Mouse (Mus musculus): ENCODE data around the gene Phlpp1. TPM values are rescaled to one million over a fixed set of nuclear protein-coding genes. Genes with fewer than 3 reads are reported as not detected.

Gene Phlpp1
- polyA plus RNA-seq, 1 experiment, result 26.8 TPM

DNA sequence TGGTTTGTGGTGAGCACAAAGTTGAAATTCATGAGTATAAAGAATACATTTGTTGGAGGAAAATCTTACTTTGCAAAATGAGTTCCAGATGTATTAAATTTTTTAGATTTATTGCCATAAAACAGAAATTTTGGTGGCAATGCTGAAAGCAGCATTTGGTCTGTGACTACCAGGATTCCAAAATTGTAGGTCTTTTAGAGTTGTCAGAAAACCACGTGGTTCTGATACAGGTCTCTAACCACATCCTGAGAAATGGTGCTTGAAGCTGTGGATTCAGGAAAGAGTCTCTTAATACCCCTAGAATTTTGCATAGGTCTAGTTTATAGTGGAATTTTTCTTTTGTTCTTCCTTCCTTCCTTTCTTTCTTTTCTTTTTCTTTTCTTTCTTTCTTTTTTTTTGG, 105.3 kb downstream of the Phlpp1 start:
- no peak overlapping the region for H3K4me3 ChIP-seq (replicated peaks; ENCODE audit: extremely low read depth, low read depth, low read length)
- DNase-seq, result no peak
- 55% methylated on average over 1 of the region's 1 CpGs for WGBS
- peaks cover 39% of the 10 kb centered on the region for H3K4me1 ChIP-seq (ENCODE audit: control insufficient read depth, insufficient read depth, low read length)
- TF ChIP-seq CTCF (IDR thresholded peaks at IDR 0.05; ENCODE audit: insufficient read depth, low read length) (no peak), POLR2A (IDR thresholded peaks at IDR 0.05; ENCODE audit: borderline replicate concordance, extremely low read depth, low read depth, low read length) (no peak)

DNA sequence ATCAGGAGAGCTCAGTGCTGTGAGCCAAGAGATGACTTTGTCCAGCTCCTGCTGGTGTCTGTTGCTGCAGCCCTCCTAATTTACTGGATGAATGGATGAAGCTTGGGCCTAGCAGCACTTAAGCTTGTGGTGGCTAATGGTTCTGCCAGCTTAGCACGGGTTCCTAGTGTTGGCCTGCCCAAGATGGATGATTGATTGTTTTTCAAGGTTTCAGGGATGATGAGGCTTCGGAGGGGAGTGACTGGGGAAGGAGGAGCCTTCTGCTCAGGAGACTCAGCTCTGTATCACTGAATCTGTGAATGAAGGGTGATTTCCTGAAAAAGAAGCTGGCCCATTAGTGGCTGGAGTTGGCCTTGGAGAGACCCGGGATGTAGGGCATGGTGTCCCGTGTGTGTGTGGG, 105.7 kb downstream of the Phlpp1 start:
- DNase-seq, result no peak
- TF ChIP-seq POLR2A (IDR thresholded peaks at IDR 0.05; ENCODE audit: borderline replicate concordance, extremely low read depth, low read depth, low read length), result no peak
- no peak for TF ChIP-seq CTCF (IDR thresholded peaks at IDR 0.05; ENCODE audit: insufficient read depth, low read length)
- 45% methylated on average over 4 of the region's 4 CpGs for WGBS
- Histone ChIP-seq H3K4me1 (ENCODE audit: control insufficient read depth, insufficient read depth, low read length) (peaks cover 39% of the 10 kb centered on the region), H3K4me3 (replicated peaks; ENCODE audit: extremely low read depth, low read depth, low read length) (no peak overlapping the region)

DNA sequence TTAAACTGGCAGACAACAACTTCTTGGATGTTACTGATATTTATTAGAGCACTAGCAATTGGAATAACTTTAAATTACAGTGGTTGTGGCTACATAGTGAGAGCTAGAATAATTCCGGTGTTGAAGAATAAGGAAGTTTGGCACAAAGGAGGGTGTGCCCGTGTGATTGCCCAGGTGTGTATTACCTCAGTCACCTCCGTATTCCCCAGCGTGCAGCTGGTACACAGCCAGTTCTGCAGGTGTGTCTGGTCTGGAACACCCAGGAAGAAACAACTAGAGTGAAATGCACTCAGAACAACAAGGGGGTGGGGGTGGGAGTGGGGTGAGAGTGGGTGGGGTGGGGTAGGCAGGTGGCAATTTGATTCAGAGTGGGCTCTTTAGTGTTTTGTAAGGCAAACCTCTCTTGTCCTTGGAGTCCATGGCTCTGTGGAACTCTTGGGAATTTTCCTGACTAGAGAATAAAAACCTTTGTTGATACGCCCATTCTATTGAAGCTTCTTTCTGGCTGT, 107.1 kb downstream of the Phlpp1 start:
- Histone ChIP-seq H3K4me3 (replicated peaks; ENCODE audit: extremely low read depth, low read depth, low read length) (no peak overlapping the region), H3K4me1 (ENCODE audit: control insufficient read depth, insufficient read depth, low read length) (peaks cover 38% of the 10 kb centered on the region)
- 52% methylated on average over 5 of the region's 5 CpGs for WGBS
- no peak for DNase-seq
- no peak for TF ChIP-seq POLR2A (IDR thresholded peaks at IDR 0.05; ENCODE audit: borderline replicate concordance, extremely low read depth, low read depth, low read length)
- TF ChIP-seq CTCF (IDR thresholded peaks at IDR 0.05; ENCODE audit: insufficient read depth, low read length), result no peak

DNA sequence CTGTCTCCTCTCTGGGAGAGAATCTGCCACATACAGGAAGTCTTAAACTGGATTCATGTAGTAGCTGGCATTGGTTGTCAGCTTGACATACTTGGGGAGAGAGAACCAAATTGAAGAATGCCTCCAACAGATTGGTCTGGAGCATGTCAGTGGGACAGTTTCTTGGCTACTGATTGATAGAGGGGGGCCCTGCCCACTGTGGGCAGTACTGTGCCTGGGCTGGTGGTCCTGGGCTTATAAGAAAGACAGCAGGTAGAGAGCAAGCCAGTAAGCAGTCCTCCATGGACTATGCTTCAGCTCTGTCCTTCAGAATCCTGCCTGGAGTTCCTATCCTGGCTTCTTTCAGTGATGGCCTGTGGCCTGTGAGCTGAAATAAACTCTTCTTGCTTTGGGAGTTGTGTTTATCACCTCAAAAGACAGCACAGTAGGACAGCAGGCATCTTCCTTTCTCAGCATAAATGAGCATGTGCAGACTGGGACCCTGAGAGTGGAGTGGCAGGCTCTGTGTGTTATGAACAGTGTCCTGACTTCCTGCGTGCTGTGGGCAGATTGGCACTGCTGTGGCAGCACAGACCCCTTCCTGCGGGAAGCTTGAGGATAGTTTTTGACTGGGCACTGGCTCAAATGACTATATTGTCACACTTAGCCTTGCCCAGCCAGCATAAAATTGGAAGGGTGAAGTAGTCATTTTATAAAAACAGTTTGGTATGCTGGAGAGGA, 108.0 kb downstream of the Phlpp1 start:
- Histone ChIP-seq H3K4me3 (replicated peaks; ENCODE audit: extremely low read depth, low read depth, low read length) (no peak overlapping the region), H3K4me1 (ENCODE audit: control insufficient read depth, insufficient read depth, low read length) (peaks cover 31% of the 10 kb centered on the region)
- no peak for TF ChIP-seq POLR2A (IDR thresholded peaks at IDR 0.05; ENCODE audit: borderline replicate concordance, extremely low read depth, low read depth, low read length)
- no peak for TF ChIP-seq CTCF (IDR thresholded peaks at IDR 0.05; ENCODE audit: insufficient read depth, low read length)
- no peak for DNase-seq
- WGBS, result 23% methylated on average over 2 of the region's 2 CpGs

- DNase-seq, result no peak
- TF ChIP-seq CTCF (IDR thresholded peaks at IDR 0.05; ENCODE audit: insufficient read depth, low read length) (no peak), POLR2A (IDR thresholded peaks at IDR 0.05; ENCODE audit: borderline replicate concordance, extremely low read depth, low read depth, low read length) (no peak)
- H3K4me1 ChIP-seq (ENCODE audit: control insufficient read depth, insufficient read depth, low read length), result peaks cover 26% of the 10 kb centered on the region
- no peak overlapping the region for H3K4me3 ChIP-seq (replicated peaks; ENCODE audit: extremely low read depth, low read depth, low read length)
- WGBS, result 55% methylated on average over 8 of the region's 8 CpGs
These were observed 108.8 kb downstream of the Phlpp1 start for GRCm38 (mm10) chr1:106280171-106280913.

- no peak overlapping the region for H3K4me3 ChIP-seq (replicated peaks; ENCODE audit: extremely low read depth, low read depth, low read length)
- DNase-seq, result no peak
- TF ChIP-seq POLR2A (IDR thresholded peaks at IDR 0.05; ENCODE audit: borderline replicate concordance, extremely low read depth, low read depth, low read length), result no peak
- no peak for TF ChIP-seq CTCF (IDR thresholded peaks at IDR 0.05; ENCODE audit: insufficient read depth, low read length)
- whole genome bisulfite sequencing, result 94% methylated on average over 7 of the region's 7 CpGs
- H3K4me1 ChIP-seq (ENCODE audit: control insufficient read depth, insufficient read depth, low read length), result peaks cover 3% of the 10 kb centered on the region; the same call in 1 of the 2 replicates
These were observed 115.3 kb downstream of the Phlpp1 start for GRCm38 (mm10) chr1:106286815-106287214.

GRCm38 (mm10) chr1:106289065-106289464, 117.5 kb downstream of the Phlpp1 start:
- WGBS, result 73% methylated on average over 5 of the region's 5 CpGs
- H3K4me3 ChIP-seq (replicated peaks; ENCODE audit: extremely low read depth, low read depth, low read length), result no peak overlapping the region
- TF ChIP-seq POLR2A (IDR thresholded peaks at IDR 0.05; ENCODE audit: borderline replicate concordance, extremely low read depth, low read depth, low read length), result no peak
- no peak for TF ChIP-seq CTCF (IDR thresholded peaks at IDR 0.05; ENCODE audit: insufficient read depth, low read length)
- H3K4me1 ChIP-seq (ENCODE audit: control insufficient read depth, insufficient read depth, low read length), result peaks cover 6% of the 10 kb centered on the region; the same call in 1 of the 2 replicates
- DNase-seq, result no peak

GRCm38 (mm10) chr1:106289580-106289979, 118.0 kb downstream of the Phlpp1 start:
- DNase-seq, result no peak
- 70% methylated on average over 2 of the region's 2 CpGs for WGBS
- H3K4me3 ChIP-seq (replicated peaks; ENCODE audit: extremely low read depth, low read depth, low read length), result no peak overlapping the region
- no peak for TF ChIP-seq POLR2A (IDR thresholded peaks at IDR 0.05; ENCODE audit: borderline replicate concordance, extremely low read depth, low read depth, low read length)
- no peak for TF ChIP-seq CTCF (IDR thresholded peaks at IDR 0.05; ENCODE audit: insufficient read depth, low read length)
- peaks cover 6% of the 10 kb centered on the region; the same call in 1 of the 2 replicates for H3K4me1 ChIP-seq (ENCODE audit: control insufficient read depth, insufficient read depth, low read length)

DNA sequence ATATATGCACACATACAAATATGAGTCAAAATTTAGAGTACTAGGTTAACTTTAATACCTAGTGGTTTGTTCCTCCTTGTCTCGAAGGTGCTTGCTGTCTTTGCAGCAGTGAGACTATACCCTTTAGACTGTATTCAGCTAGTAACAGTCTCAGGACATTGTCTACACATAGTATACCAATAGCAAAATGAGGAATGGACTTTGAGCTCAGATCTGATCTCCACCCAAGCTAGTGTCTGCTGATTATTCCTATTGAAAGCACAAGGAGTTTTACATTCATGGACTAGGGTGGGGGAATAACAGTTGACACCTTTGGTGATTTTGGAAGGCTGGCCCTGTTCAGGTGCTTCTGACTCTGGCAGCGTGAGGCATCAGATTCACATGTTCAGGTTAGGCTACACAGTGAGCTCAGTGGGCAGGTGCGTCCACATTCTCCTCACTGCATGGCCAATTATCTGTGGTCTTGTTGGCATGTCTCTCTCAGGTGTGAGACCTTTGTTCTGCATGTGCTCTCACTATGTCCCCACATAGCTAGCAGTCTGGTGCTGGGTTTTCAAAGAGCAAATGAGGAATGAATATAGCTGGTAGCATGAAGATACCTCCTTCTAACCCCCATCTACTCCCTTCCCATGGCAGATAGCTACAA, 138.0 kb downstream of the Phlpp1 start:
- 95% methylated on average over 3 of the region's 3 CpGs for WGBS
- TF ChIP-seq CTCF (IDR thresholded peaks at IDR 0.05; ENCODE audit: insufficient read depth, low read length) (no peak), POLR2A (IDR thresholded peaks at IDR 0.05; ENCODE audit: borderline replicate concordance, extremely low read depth, low read depth, low read length) (no peak)
- no peak for DNase-seq
- Histone ChIP-seq H3K4me3 (replicated peaks; ENCODE audit: extremely low read depth, low read depth, low read length) (no peak overlapping the region), H3K4me1 (ENCODE audit: control insufficient read depth, insufficient read depth, low read length) (peaks cover 4% of the 10 kb centered on the region; the same call in 1 of the 2 replicates)

Data from lung, adult 2 months (tissue).